Mouse (Mus musculus) intestine, postnatal 0 days (tissue): ENCODE measurements at regions not wholly inside any gene's neighbourhood (a gene's known extent, or its start where the extent isn't known, plus 50 kb on each side); places are given as distances from the start of the nearest gene placed in this dataset.

Experiments used
- ATAC-seq: fragments of 200-750 bp; cut with Nextera tagmentation; 2 replicates; pipeline ENCODE4 v1.8.0; 2017; ENCODE audit warnings: mild to moderate bottlenecking, moderate TSS enrichment, moderate library complexity
- H3K27ac ChIP-seq: fragments of 300-500 bp; sonication (generic); 2 replicates; pipeline ENCODE4 v1.5.1; 2014; ENCODE audit warnings: mild to moderate bottlenecking, low read depth, low read length, moderate library complexity
- H3K27me3 ChIP-seq: fragments of 300-500 bp; sonication (generic); replicated peaks from 2 replicates; pipeline ENCODE4 v1.6.1; 2014; ENCODE audit warnings: low read length, mixed read lengths; ENCODE audit not compliant: control insufficient read depth, insufficient read depth
- H3K36me3 ChIP-seq: fragments of 300-500 bp; sonication (generic); 2 replicates; pipeline ENCODE4 v1.6.1; 2014; ENCODE audit warnings: mild to moderate bottlenecking, moderate library complexity; ENCODE audit not compliant: control insufficient read depth, insufficient read depth
- H3K4me1 ChIP-seq: fragments of 300-500 bp; sonication (generic); replicated peaks from 2 replicates; pipeline ENCODE4 v1.6.1; 2014; ENCODE audit warnings: antibody characterized with exemption, low read length, mixed read lengths; ENCODE audit not compliant: control insufficient read depth, insufficient read depth
- H3K4me2 ChIP-seq: fragments of 300-500 bp; sonication (generic); replicated peaks from 2 replicates; pipeline ENCODE4 v1.6.1; 2014; ENCODE audit warnings: low read depth, mild to moderate bottlenecking, moderate library complexity
- H3K4me3 ChIP-seq: fragments of 300-500 bp; sonication (generic); 2 replicates; pipeline ENCODE4 v1.5.1; 2014; ENCODE audit warnings: low read depth, low read length
- H3K9ac ChIP-seq: fragments of 300-500 bp; sonication (generic); 2 replicates; pipeline ENCODE4 v1.6.1; 2014; ENCODE audit warnings: mild to moderate bottlenecking, low read depth, low read length
- H3K9me3 ChIP-seq: fragments of 300-500 bp; sonication (generic); 2 replicates; pipeline ENCODE4 v1.6.1; 2016; ENCODE audit warnings: mixed run types; ENCODE audit not compliant: control insufficient read depth
- CTCF ChIP-seq: sonication (generic); IDR thresholded peaks from 2 replicates; pipeline ENCODE4 v1.5.1; 2016; ENCODE audit warnings: low read depth, mild to moderate bottlenecking, control low read depth, antibody characterized with exemption, moderate library complexity
- WGBS: fragments of 180-500 bp; shearing (Covaris S2); extraction: QIAGEN DNeasy Blood & Tissue Kit; methylation state at CpG from one replicate; pipeline ENCODE4 v1.1.7; 2014; 5-methylcytosine and 5-hydroxymethylcytosine counted together

DNA sequence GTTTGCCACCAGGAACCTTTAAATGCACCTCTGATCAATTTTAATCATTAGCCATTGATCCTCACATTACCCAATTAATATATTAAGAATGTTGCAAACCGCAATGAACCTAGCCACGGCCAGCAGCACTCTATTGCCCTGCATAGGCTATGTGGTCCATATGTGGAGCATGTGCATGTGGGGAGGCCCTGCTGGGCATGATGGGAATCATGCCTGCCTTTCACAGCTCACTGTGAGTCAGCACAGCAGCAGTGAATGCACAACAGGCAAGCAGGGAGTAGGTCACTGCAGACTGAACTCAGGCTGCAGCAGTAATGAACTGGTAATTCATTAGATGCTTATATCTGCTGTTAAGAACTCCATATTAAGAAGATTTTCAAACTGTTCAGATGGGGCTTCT is 119.5 kb upstream of the Nrp1 start:
- Histone ChIP-seq H3K4me1 (no peaks in the 10 kb centered on the region), H3K27ac (no peak overlapping the region), H3K4me3 (no peak overlapping the region), H3K36me3 (no peaks in the 10 kb centered on the region), H3K4me2 (no peak overlapping the region), H3K9me3 (no peaks in the 10 kb centered on the region), H3K27me3 (no peaks in the 10 kb centered on the region), H3K9ac (no peak overlapping the region)
- ATAC-seq = no peak
- WGBS = 87% methylated on average over 2 of the region's 2 CpGs
- no peak for TF ChIP-seq CTCF

DNA sequence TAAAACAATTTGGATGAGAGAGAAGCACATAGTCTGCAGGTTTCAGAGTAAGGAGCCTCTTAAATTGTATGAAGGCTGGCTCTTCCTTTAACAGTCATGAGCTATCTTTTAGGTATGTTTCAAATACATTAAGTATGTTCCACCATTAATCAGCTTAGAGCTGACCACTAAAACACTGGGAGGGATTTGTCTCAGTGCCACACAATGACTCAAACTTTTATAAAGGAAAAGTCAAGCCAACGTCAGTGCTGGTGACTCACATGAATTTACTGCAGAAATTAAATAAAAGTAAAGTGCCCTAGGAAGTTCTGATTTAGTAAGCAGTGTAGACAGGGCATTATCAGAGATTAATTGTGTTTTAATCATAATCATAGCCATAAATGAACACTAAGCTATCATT is 118.6 kb upstream of the Nrp1 start:
- ATAC-seq = no peak
- no peak for TF ChIP-seq CTCF
- no peak overlapping the region for H3K4me3 ChIP-seq
- no peak overlapping the region for H3K4me2 ChIP-seq
- no peaks in the 10 kb centered on the region for H3K27me3 ChIP-seq
- H3K9me3 ChIP-seq = no peaks in the 10 kb centered on the region
- H3K4me1 ChIP-seq = no peaks in the 10 kb centered on the region
- no peak overlapping the region for H3K9ac ChIP-seq
- no peak overlapping the region for H3K27ac ChIP-seq
- no peaks in the 10 kb centered on the region for H3K36me3 ChIP-seq
- 43% methylated on average over 1 of the region's 1 CpGs for WGBS

DNA sequence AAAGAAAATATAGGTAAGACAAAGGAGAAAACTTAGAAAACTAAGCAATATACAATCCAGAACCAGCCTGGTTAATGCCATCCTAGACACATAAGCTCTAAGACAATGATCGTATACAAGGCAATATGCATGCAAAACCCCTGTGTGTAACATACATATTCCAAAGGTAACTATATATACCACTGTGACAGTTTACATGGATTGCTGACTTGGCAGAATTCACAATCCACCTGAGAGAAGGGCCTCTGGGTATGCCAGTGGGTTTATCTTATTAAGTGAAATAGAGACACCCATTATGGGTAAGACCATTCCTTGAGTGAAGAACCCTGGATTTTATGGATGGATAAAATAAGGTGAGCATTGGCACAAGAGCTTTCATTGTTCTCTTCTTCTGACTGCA is 117.2 kb upstream of the Nrp1 start:
- H3K4me1 ChIP-seq = no peaks in the 10 kb centered on the region
- ATAC-seq = no peak
- no peak overlapping the region for H3K9ac ChIP-seq
- no peaks in the 10 kb centered on the region for H3K9me3 ChIP-seq
- no peaks in the 10 kb centered on the region for H3K36me3 ChIP-seq
- no peak overlapping the region for H3K4me3 ChIP-seq
- no peak overlapping the region for H3K4me2 ChIP-seq
- H3K27me3 ChIP-seq = no peaks in the 10 kb centered on the region
- TF ChIP-seq CTCF = no peak
- WGBS = 89% methylated on average over 1 of the region's 1 CpGs
- H3K27ac ChIP-seq = no peak overlapping the region

DNA sequence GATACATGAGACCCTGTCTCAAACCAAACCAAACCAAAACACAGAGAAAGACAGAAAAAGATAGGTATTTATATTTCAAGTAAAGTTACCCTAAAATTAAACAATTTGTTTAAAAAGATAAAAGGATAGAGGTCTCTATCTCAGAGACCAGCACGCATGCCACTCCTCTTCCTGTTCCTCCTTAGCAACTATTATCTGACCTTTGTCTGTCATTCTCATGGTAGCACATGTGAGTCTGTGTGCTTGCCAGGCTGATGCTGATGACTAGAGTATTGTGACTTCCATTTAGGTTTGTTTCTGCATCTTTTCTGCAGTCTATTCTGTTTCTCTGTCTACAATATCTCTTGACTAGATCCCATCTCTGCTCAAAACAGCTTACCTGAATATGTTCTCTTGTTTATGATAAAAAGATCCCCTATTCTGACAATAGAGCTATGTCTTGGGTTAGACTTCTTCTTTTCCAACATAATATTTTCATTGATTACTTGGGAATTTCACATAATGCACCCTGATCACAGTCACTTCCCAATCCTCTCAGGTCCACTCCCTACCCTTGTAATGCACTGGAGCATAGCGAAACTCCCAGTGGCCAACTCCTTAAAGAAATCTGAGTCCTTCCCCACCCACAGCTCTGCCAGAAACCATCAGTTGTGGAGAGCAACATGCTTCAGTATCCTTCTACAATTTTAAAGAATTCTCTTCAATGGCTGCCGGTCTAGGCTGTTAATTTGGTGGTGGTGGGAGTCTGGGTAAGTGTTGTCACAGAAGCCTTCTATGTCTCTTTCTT is 115.7 kb upstream of the Nrp1 start:
- Histone ChIP-seq H3K27me3 (no peaks in the 10 kb centered on the region), H3K36me3 (no peaks in the 10 kb centered on the region), H3K9me3 (no peaks in the 10 kb centered on the region), H3K27ac (no peak overlapping the region), H3K4me2 (no peak overlapping the region), H3K4me3 (no peak overlapping the region), H3K4me1 (no peaks in the 10 kb centered on the region), H3K9ac (no peak overlapping the region)
- no peak for TF ChIP-seq CTCF
- no peak for ATAC-seq
- WGBS = 91% methylated on average over 3 of the region's 3 CpGs

DNA sequence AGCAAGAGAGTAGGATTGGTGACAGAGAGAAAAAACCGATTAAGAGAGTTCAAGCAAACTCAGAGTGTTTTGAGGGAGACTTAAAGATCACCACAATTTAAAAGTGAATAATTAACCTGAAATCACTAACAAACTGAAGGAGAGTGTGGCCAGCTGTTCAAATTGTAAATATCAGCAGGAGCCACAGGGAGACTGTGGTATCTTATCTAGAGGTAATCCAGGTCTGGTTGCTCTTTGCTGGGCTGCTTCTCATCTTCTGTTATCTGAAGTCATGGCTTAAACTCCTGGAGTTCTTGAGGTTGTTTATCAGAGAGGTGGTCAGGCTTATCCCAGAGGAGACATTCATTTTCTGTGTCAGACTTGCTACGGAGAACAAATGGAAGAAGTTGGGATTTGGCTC is 106.7 kb upstream of the Nrp1 start:
- Histone ChIP-seq H3K9ac (no peak overlapping the region), H3K36me3 (no peaks in the 10 kb centered on the region), H3K4me2 (no peak overlapping the region), H3K4me3 (no peak overlapping the region), H3K9me3 (no peaks in the 10 kb centered on the region), H3K27ac (no peak overlapping the region), H3K4me1 (no peaks in the 10 kb centered on the region), H3K27me3 (no peaks in the 10 kb centered on the region)
- 17% methylated on average over 2 of the region's 2 CpGs for WGBS
- no peak for ATAC-seq
- no peak for TF ChIP-seq CTCF

DNA sequence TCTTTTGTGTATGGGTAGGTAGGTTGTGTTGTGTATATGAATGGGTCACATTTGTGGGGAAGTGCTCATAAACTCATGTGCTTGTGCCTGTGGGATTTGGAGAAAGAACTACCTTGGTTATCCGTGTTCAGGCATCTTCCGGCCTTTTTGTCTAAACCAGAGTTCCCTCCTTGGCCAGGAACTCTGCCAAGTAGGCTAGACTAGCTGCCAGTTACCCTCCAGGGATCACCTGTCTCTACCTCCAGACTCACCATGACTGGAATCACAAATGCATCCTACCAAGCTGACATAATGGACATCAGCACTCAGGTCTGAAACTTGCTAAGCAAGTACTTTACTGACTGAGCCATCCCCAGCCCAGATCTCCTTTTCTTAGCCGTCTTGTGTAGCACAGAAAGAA is 97.6 kb upstream of the Nrp1 start:
- 95% methylated on average over 3 of the region's 3 CpGs for WGBS
- Histone ChIP-seq H3K27me3 (no peaks in the 10 kb centered on the region), H3K4me2 (no peak overlapping the region), H3K4me3 (no peak overlapping the region), H3K4me1 (no peaks in the 10 kb centered on the region; the same call in none of the 2 replicates), H3K27ac (no peak overlapping the region), H3K36me3 (no peaks in the 10 kb centered on the region), H3K9me3 (no peaks in the 10 kb centered on the region), H3K9ac (no peak overlapping the region)
- no peak for ATAC-seq
- TF ChIP-seq CTCF = no peak

DNA sequence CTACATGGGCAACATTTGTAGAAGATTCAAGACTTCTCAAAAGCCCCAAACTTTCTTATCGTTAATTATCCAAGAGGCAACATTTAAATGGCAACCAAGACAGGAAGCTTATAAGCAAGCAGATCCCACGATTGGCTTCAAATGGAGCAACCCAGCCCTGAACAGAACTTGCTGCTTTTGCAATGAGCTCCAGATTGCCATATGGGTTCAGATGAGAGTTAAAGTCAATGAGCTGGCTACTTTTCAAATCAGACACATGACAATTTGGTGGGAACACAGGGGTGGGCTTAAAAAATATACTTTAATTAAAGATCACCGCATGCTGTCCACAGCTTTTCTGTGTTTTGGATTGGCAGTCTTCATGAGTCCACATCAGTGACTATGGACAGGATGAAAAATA is 97.0 kb upstream of the Nrp1 start:
- ATAC-seq = no peak
- Histone ChIP-seq H3K9me3 (no peaks in the 10 kb centered on the region), H3K9ac (no peak overlapping the region), H3K4me2 (no peak overlapping the region), H3K36me3 (no peaks in the 10 kb centered on the region), H3K27ac (no peak overlapping the region), H3K4me1 (no peaks in the 10 kb centered on the region; the same call in none of the 2 replicates), H3K27me3 (no peaks in the 10 kb centered on the region), H3K4me3 (no peak overlapping the region)
- 91% methylated on average over 3 of the region's 3 CpGs for WGBS
- no peak for TF ChIP-seq CTCF
